Mouse (Mus musculus) CH12.LX (cell line): ENCODE data around the gene Eif4ebp2. TPM values are rescaled to one million over a fixed set of nuclear protein-coding genes. Genes with fewer than 3 reads are reported as not detected.

Experiments used
- DNase-seq: peaks from one replicate; pipeline ENCODE4 v3.0.0-alpha.2; 2013; ENCODE audit errors: extremely low read depth
- H3K27ac ChIP-seq: 2 replicates; pipeline ENCODE4 v1.5.1; 2012; ENCODE audit warnings: low read depth, mild to moderate bottlenecking, control low read depth, moderate library complexity; ENCODE audit not compliant: insufficient read depth
- H3K27me3 ChIP-seq: replicated peaks from 2 replicates; pipeline ENCODE3; 2012; ENCODE audit warnings: inconsistent platforms
- H3K36me3 ChIP-seq, 2 experiments: replicated peaks in 1 of 2; 2 replicates each; pipeline versions ENCODE3 to v1.6.1; 2012; ENCODE audit warnings: inconsistent platforms in 1 of 2, low read length in 1 of 2, mild to moderate bottlenecking in 1 of 2, mixed read lengths in 1 of 2, moderate library complexity in 1 of 2; ENCODE audit not compliant: control insufficient read depth in 1 of 2, insufficient read depth in 1 of 2
- H3K4me1 ChIP-seq, 2 experiments: 2 replicates each; pipeline ENCODE4 v1.6.1; 2012; ENCODE audit warnings: inconsistent platforms in 1 of 2, moderate library complexity in 1 of 2; ENCODE audit not compliant: insufficient read depth in 2 of 2, control insufficient read depth in 1 of 2
- H3K4me2 ChIP-seq: 2 replicates; pipeline ENCODE4 v1.6.1; 2012; ENCODE audit warnings: low read depth, mild to moderate bottlenecking, control low read depth; ENCODE audit not compliant: poor library complexity, insufficient read depth, severe bottlenecking
- H3K4me3 ChIP-seq, 3 experiments: fragments of 150-350 bp in 1 of 3; sonication (generic) in 1 of 3; replicated peaks in 1 of 3; 2 replicates each; pipeline versions ENCODE3 to v1.5.1; 2011 to 2012; ENCODE audit warnings: low read depth in 2 of 3, low read length in 2 of 3, mild to moderate bottlenecking in 2 of 3, moderate library complexity in 2 of 3, control low read depth in 1 of 3, improper control_type of control experiment in 1 of 3, inconsistent platforms in 1 of 3, mixed read lengths in 1 of 3; ENCODE audit not compliant: poor library complexity in 1 of 3
- H3K79me2 ChIP-seq: replicated peaks from 2 replicates; pipeline ENCODE4 v1.6.1; 2012; ENCODE audit warnings: mild to moderate bottlenecking, moderate library complexity; ENCODE audit not compliant: control insufficient read depth, poor library complexity, insufficient read depth, severe bottlenecking; ENCODE audit errors: extremely low read depth
- H3K9ac ChIP-seq: 2 replicates; pipeline ENCODE4 v1.6.1; 2012; ENCODE audit warnings: low read depth, mild to moderate bottlenecking, control low read depth, moderate library complexity; ENCODE audit not compliant: insufficient read depth
- H3K9me3 ChIP-seq: replicated peaks from 2 replicates; pipeline ENCODE3; 2012; ENCODE audit warnings: low read length, inconsistent platforms, mixed read lengths
- CHD1 ChIP-seq: IDR thresholded peaks from 2 replicates; pipeline ENCODE4 v1.6.1; 2012; ENCODE audit warnings: low read depth, low read length, improper control_type of control experiment, inconsistent platforms
- CHD2 ChIP-seq: IDR thresholded peaks from 2 replicates; pipeline ENCODE4 v1.6.1; 2011; ENCODE audit warnings: low read length, improper control_type of control experiment
- CTCF ChIP-seq, 2 experiments: IDR thresholded peaks in 1 of 2; conservative IDR thresholded peaks in 1 of 2; 2 replicates each; pipeline ENCODE4 v1.5.1; 2011 to 2012; ENCODE audit warnings: low read depth in 2 of 2, low read length in 2 of 2, improper control_type of control experiment in 1 of 2, inconsistent platforms in 1 of 2, mild to moderate bottlenecking in 1 of 2, moderate library complexity in 1 of 2
- ETS1 ChIP-seq: conservative IDR thresholded peaks from 2 replicates; pipeline ENCODE4 v1.6.1; 2012; ENCODE audit warnings: low read depth, mild to moderate bottlenecking, inconsistent platforms, low read length, improper control_type of control experiment, moderate library complexity
- HCFC1 ChIP-seq: IDR thresholded peaks from 2 replicates; pipeline ENCODE4 v1.6.1; 2012; ENCODE audit warnings: low read depth, mild to moderate bottlenecking, inconsistent platforms, low read length, improper control_type of control experiment
- JUN ChIP-seq: IDR thresholded peaks from 2 replicates; pipeline ENCODE4 v1.6.1; 2011; ENCODE audit warnings: low read depth, mild to moderate bottlenecking, low read length, improper control_type of control experiment, moderate library complexity; ENCODE audit not compliant: insufficient read depth
- JUND ChIP-seq: conservative IDR thresholded peaks from 2 replicates; pipeline ENCODE4 v1.6.1; 2011; ENCODE audit warnings: low read depth, low read length, improper control_type of control experiment
- KAT2A ChIP-seq: IDR thresholded peaks from 2 replicates; pipeline ENCODE4 v1.6.1; 2012; ENCODE audit warnings: low read length, improper control_type of control experiment, inconsistent platforms; ENCODE audit not compliant: insufficient replicate concordance
- MAFK ChIP-seq: IDR thresholded peaks from 2 replicates; pipeline ENCODE4 v1.6.1; 2011; ENCODE audit warnings: low read length, improper control_type of control experiment; ENCODE audit not compliant: insufficient replicate concordance
- MAX ChIP-seq: IDR thresholded peaks from 2 replicates; pipeline ENCODE4 v1.6.1; 2011; ENCODE audit warnings: low read length, improper control_type of control experiment
- MEF2A ChIP-seq: IDR thresholded peaks from 2 replicates; pipeline ENCODE4 v1.6.1; 2014; ENCODE audit warnings: low read depth, mild to moderate bottlenecking, inconsistent platforms, low read length, improper control_type of control experiment, borderline replicate concordance
- MXI1 ChIP-seq: IDR thresholded peaks from 2 replicates; pipeline ENCODE4 v1.6.1; 2011; ENCODE audit warnings: mild to moderate bottlenecking, low read depth, low read length, improper control_type of control experiment
- POLR2AphosphoS2 ChIP-seq: IDR thresholded peaks from 2 replicates; pipeline ENCODE4 v1.6.1; 2011; ENCODE audit warnings: low read depth, low read length, improper control_type of control experiment
- RAD21 ChIP-seq: IDR thresholded peaks from 2 replicates; pipeline ENCODE4 v1.6.1; 2011; ENCODE audit warnings: low read depth, mild to moderate bottlenecking, low read length, improper control_type of control experiment, moderate library complexity
- SIN3A ChIP-seq: IDR thresholded peaks from 2 replicates; pipeline ENCODE4 v1.6.1; 2012; ENCODE audit warnings: low read length, improper control_type of control experiment, inconsistent platforms
- SMC3 ChIP-seq: IDR thresholded peaks from 2 replicates; pipeline ENCODE4 v1.6.1; 2011; ENCODE audit warnings: low read depth, low read length, improper control_type of control experiment
- TBP ChIP-seq: conservative IDR thresholded peaks from 2 replicates; pipeline ENCODE4 v1.6.1; 2011; ENCODE audit warnings: low read depth, low read length, improper control_type of control experiment
- TCF12 ChIP-seq: IDR thresholded peaks from 2 replicates; pipeline ENCODE4 v1.6.1; 2014; ENCODE audit warnings: low read depth, mild to moderate bottlenecking, inconsistent platforms, low read length, improper control_type of control experiment
- ZNF384 ChIP-seq: IDR thresholded peaks from 2 replicates; pipeline ENCODE4 v1.6.1; 2012; ENCODE audit warnings: low read depth, low read length, improper control_type of control experiment, inconsistent platforms
- dilution Hi-C: fragments of 300-500 bp; cut with MboI; formaldehyde crosslinking; loops from 2 replicates; pipeline ENCODE4 v1.14.3; 2020; ENCODE audit warnings: low sequenced_read_pairs; ENCODE audit not compliant: extremely low pct_unique_long_range_greater_than_20kb, extremely low pct_ligation_motif_present
- in situ Hi-C: fragments of 300-500 bp; cut with MboI; formaldehyde crosslinking; loops from 3 replicates; pipeline ENCODE4 v1.14.3; 2019; ENCODE audit warnings: low sequenced_read_pairs, low pct_ligation_motif_present, low pct_unique_long_range_greater_than_20kb, mixed read lengths
- polyA plus RNA-seq: library from polyadenylated mRNA; unstranded; fragments of >175 nt; gene quantifications from 2 replicates; pipeline ENCODE4 v1.2.1, GENCODE M21; 2012; ENCODE audit warnings: low read depth; ENCODE audit not compliant: insufficient read length
- total RNA-seq, 2 experiments: library from RNA; depleted of rRNA; stranded (reverse); fragments of 300-350 nt in 1 of 2; fragments of >200 nt in 1 of 2; gene quantifications; 2 replicates each; pipeline ENCODE4 v1.2.3; 2012 to 2014

Gene Eif4ebp2
- total and polyA plus RNA-seq, 3 experiments, result 7.5 to 73.2 (median 16.4) TPM

DNA sequence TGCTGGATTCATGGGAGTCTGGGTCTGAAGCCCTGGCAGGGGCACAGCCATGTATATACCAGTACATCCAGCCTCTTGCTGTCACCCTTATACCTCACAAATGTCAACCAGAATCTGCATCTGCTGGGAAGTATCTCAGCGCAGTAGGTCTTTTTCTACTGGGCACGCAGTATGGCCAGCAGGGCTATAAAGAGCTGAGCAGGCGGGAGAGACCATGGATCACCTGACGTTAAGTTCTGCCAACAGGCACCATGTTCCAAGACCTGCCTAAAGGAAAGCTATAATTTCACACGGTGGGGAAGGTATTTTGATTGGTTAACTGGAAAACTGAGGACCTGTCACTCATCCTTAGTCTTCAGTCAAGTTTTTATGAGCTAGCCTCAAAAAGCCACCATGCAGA lies 23.4 kb downstream of the Eif4ebp2 start:
- dilution Hi-C loops (no loop called here), in situ Hi-C loops (no loop called here)
- Histone ChIP-seq H3K9ac (no peak overlapping the region), H3K27ac (no peak overlapping the region), H3K4me1 (peaks cover 0 to 3% of the 10 kb centered on the region in 2 experiments; a peak in 2 of 4 replicates), H3K4me3 (no peak overlapping the region), H3K36me3 (peaks cover 38 to 52% of the 10 kb centered on the region in 2 experiments), H3K27me3 (no peaks in the 10 kb centered on the region), H3K9me3 (no peaks in the 10 kb centered on the region), H3K4me2 (no peak overlapping the region), H3K79me2 (no peaks in the 10 kb centered on the region)
- DNase-seq, result no peak
- TF ChIP-seq SMC3 (no peak), RAD21 (no peak), MEF2A (no peak), HCFC1 (no peak), CHD2 (no peak), TCF12 (no peak), MAFK (no peak), SIN3A (no peak)

DNA sequence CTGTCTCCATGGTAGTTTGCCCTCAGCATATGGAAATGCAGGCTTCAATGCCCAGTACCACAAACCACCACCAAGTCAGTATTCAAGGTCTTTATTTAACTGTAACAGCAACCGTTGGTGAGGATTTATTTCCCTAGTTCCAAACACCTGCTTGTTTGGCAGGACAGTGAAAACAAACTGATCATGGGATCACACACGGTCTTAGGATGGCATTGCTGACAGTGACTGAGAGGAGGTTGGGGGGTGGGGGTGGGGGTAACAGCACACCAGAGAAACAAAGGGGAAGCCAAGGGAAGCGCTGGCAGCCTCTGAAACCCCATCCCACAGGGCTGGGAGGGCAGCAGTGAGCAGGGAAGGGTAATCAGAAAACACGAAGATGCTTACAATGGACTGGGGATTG lies 24.0 kb downstream of the Eif4ebp2 start:
- Histone ChIP-seq H3K79me2 (no peaks in the 10 kb centered on the region), H3K36me3 (peaks cover 32 to 46% of the 10 kb centered on the region in 2 experiments), H3K9me3 (no peaks in the 10 kb centered on the region), H3K4me3 (no peak overlapping the region), H3K4me1 (peaks cover 0 to 4% of the 10 kb centered on the region in 2 experiments; a peak in 2 of 4 replicates), H3K27me3 (no peaks in the 10 kb centered on the region), H3K9ac (no peak overlapping the region), H3K4me2 (no peak overlapping the region), H3K27ac (no peak overlapping the region)
- in situ Hi-C loops (no loop called here), dilution Hi-C loops (no loop called here)
- TF ChIP-seq CHD1 (no peak), JUN (no peak), MXI1 (no peak), TCF12 (no peak), JUND (no peak), TBP (no peak), ETS1 (no peak), MAX (no peak), KAT2A (no peak), ZNF384 (no peak), CTCF (conservative IDR thresholded peaks at IDR 0.05 in 1 of 2, IDR thresholded peaks at IDR 0.05 in 1 of 2; ENCODE audit: low read depth in 2 of 2, low read length in 2 of 2) (no peak), POLR2AphosphoS2 (no peak)
- DNase-seq, result no peak
